Mouse (Mus musculus): Measurements from ENCODE around the gene Hyal3. TPM values are rescaled to one million over a fixed set of nuclear protein-coding genes. Genes with fewer than 3 reads are reported as not detected.

Gene Hyal3
- total and polyA plus RNA-seq, 3 experiments, result 2.3 to 6.8 TPM; not detected in 1

DNA sequence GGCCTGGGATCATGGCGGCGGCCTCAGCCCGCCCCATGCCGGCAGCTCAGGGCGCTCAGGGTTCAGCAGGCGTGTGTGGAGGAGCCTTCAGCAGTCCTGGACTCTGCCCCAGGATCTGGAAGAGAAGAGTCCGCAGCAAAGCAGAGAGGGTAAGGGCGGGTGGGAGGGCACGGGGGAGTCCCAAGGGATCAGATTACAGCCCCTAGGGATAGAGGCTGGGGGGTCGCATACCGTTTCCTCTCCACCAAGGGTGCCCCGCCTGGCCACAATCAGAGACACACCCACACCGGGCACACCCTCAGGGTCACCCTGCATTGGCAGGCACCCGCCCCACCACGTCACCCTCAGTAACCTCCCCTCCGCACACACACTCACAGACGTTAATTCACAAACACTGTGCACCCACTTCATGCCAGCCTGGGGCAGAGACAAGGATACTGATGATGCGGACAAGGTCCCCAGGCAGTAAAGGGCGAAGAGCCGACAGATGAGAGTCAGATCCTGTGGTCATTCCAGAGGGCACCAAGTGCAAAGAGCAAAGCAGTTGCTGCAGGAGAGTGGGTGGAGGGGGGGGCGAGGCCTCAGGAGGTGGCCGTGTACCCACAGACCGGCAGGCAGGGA lies 24.5 kb downstream of the Hyal3 start:
- peaks cover 0 to 10% of the 10 kb centered on the region in 2 experiments; a peak in 2 of 4 replicates for H3K36me3 ChIP-seq (ENCODE audit: control insufficient read depth in 1 of 2, insufficient read depth in 2 of 2, low read length in 2 of 2)
- no peaks in the 10 kb centered on the region; the same call in 1 of the 2 replicates for H3K79me2 ChIP-seq (ENCODE audit: control insufficient read depth, insufficient read depth, low read length, poor library complexity)
- DNase-seq (ENCODE audit: low read depth, low spot score), result no peak
- H3K9ac ChIP-seq (ENCODE audit: control insufficient read depth, low read depth, low read length, poor library complexity, severe bottlenecking), result no peak overlapping the region
- no peak overlapping the region for H3K27ac ChIP-seq (ENCODE audit: control insufficient read depth, low read depth, low read length)
- H3K4me3 ChIP-seq (ENCODE audit: control insufficient read depth in 1 of 2, insufficient read depth in 1 of 2, low read depth in 2 of 2, low read length in 2 of 2), result no peak overlapping the region
- H3K9me3 ChIP-seq (replicated peaks; ENCODE audit: insufficient read depth, low read length), result no peaks in the 10 kb centered on the region
- TF ChIP-seq ZKSCAN1 (IDR thresholded peaks at IDR 0.05; ENCODE audit: low read depth, low read length) (no peak), NELFE (IDR thresholded peaks at IDR 0.05; ENCODE audit: low read depth, low read length) (no peak), MXI1 (IDR thresholded peaks at IDR 0.05; ENCODE audit: low read depth, low read length) (no peak), USF1 (IDR thresholded peaks at IDR 0.05; ENCODE audit: low read depth, low read length) (no peak), EP300 (IDR thresholded peaks at IDR 0.05; ENCODE audit: low read depth in 1 of 2, low read length in 2 of 2) (no peak), SMC3 (IDR thresholded peaks at IDR 0.05; ENCODE audit: low read depth, low read length) (no peak), E2F4 (IDR thresholded peaks at IDR 0.05; ENCODE audit: borderline replicate concordance, low read depth, low read length) (no peak), MAFK (IDR thresholded peaks at IDR 0.05; ENCODE audit: borderline replicate concordance, low read depth, low read length) (no peak), CHD2 (IDR thresholded peaks at IDR 0.05; ENCODE audit: low read length) (no peak), UBTF (IDR thresholded peaks at IDR 0.05; ENCODE audit: borderline replicate concordance, insufficient read depth, low read depth, low read length) (no peak)
- H3K27me3 ChIP-seq (ENCODE audit: control insufficient read depth in 1 of 2, insufficient read depth in 2 of 2, low read length in 2 of 2), result no peaks in the 10 kb centered on the region
- H3K4me1 ChIP-seq (ENCODE audit: control insufficient read depth in 1 of 2, insufficient read depth in 2 of 2, low read length in 2 of 2), result peaks cover 0 to 23% of the 10 kb centered on the region in 2 experiments; a peak in 3 of 4 replicates

DNA sequence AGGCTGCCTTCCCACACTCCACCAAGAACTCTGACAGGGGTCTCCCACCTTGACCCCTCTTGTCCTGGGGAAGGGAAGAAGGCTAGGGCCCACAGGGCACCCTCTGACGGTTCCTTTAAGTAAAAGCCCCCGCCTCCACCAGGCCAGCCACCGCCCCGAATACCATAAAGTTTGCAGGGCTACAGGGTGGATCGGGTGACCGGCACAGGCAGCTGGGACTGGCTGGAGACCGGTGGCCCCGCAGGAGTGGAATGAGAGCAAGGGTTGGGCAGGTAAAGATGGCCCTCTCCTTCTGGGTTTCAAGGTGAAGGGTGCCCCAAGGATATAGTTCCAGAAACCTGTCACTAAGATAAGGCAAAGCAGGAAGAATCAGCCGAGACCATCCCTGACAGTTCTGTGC lies 26.0 kb downstream of the Hyal3 start:
- H3K4me1 ChIP-seq (ENCODE audit: control insufficient read depth in 1 of 2, insufficient read depth in 2 of 2, low read length in 2 of 2), result peaks cover 0 to 27% of the 10 kb centered on the region in 2 experiments; a peak in 3 of 4 replicates

DNA sequence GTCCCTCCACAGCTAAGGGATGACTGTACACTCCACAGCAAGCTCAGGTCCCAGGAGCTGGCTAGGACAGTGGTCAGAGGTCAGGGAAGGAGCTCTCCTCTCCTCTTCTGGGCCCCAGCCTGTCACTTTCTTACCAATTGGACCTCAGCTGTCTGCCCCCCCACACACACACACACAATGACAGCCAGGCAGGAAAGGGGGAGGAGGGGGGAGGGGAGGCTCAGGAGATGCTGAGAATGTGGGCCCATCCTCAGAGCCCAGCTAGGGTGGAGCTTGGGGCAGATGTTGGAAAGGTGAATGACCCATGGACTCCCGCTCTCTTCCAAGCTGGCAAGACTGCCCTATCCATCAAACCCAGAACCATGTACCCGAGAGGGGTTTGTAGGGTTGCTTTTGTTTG lies 26.4 kb downstream of the Hyal3 start:
- Histone ChIP-seq H3K27me3 (ENCODE audit: control insufficient read depth in 1 of 2, insufficient read depth in 2 of 2, low read length in 2 of 2) (no peaks in the 10 kb centered on the region), H3K79me2 (ENCODE audit: control insufficient read depth, insufficient read depth, low read length, poor library complexity) (no peaks in the 10 kb centered on the region; the same call in 1 of the 2 replicates), H3K4me3 (ENCODE audit: control insufficient read depth in 1 of 2, insufficient read depth in 1 of 2, low read depth in 2 of 2, low read length in 2 of 2) (no peak overlapping the region), H3K4me1 (ENCODE audit: control insufficient read depth in 1 of 2, insufficient read depth in 2 of 2, low read length in 2 of 2) (peaks cover 2 to 29% of the 10 kb centered on the region in 2 experiments; a peak in 3 of 4 replicates), H3K9ac (ENCODE audit: control insufficient read depth, low read depth, low read length, poor library complexity, severe bottlenecking) (no peak overlapping the region), H3K9me3 (replicated peaks; ENCODE audit: insufficient read depth, low read length) (no peaks in the 10 kb centered on the region), H3K27ac (ENCODE audit: control insufficient read depth, low read depth, low read length) (no peak overlapping the region), H3K36me3 (ENCODE audit: control insufficient read depth in 1 of 2, insufficient read depth in 2 of 2, low read length in 2 of 2) (peaks cover 0 to 14% of the 10 kb centered on the region in 2 experiments; a peak in 2 of 4 replicates)
- no peak for DNase-seq (ENCODE audit: low read depth, low spot score)
- no peak for TF ChIP-seq ETS1 (IDR thresholded peaks at IDR 0.05; ENCODE audit: low read depth, low read length)
- TF ChIP-seq POLR2AphosphoS5 (IDR thresholded peaks at IDR 0.05; ENCODE audit: borderline replicate concordance, low read depth, low read length), result no peak
- no peak for TF ChIP-seq EP300 (IDR thresholded peaks at IDR 0.05; ENCODE audit: low read depth in 1 of 2, low read length in 2 of 2)
- TF ChIP-seq NRF1 (IDR thresholded peaks at IDR 0.05; ENCODE audit: insufficient read depth, low read depth, low read length, poor library complexity, severe bottlenecking), result no peak
- TF ChIP-seq ZMIZ1 (IDR thresholded peaks at IDR 0.05; ENCODE audit: low read depth, low read length), result no peak
- no peak for TF ChIP-seq CHD1 (IDR thresholded peaks at IDR 0.05; ENCODE audit: low read depth, low read length)
- no peak for TF ChIP-seq TAL1 (IDR thresholded peaks at IDR 0.05; ENCODE audit: low read length)
- no peak for TF ChIP-seq MXI1 (IDR thresholded peaks at IDR 0.05; ENCODE audit: low read depth, low read length)

More for the DNA sequence above, 26.0 kb downstream of the Hyal3 start:
- H3K79me2 ChIP-seq (ENCODE audit: control insufficient read depth, insufficient read depth, low read length, poor library complexity), result no peaks in the 10 kb centered on the region; the same call in 1 of the 2 replicates
- no peaks in the 10 kb centered on the region for H3K27me3 ChIP-seq (ENCODE audit: control insufficient read depth in 1 of 2, insufficient read depth in 2 of 2, low read length in 2 of 2)
- peaks cover 0 to 10% of the 10 kb centered on the region in 2 experiments; a peak in 2 of 4 replicates for H3K36me3 ChIP-seq (ENCODE audit: control insufficient read depth in 1 of 2, insufficient read depth in 2 of 2, low read length in 2 of 2)
- H3K4me3 ChIP-seq (ENCODE audit: control insufficient read depth in 1 of 2, insufficient read depth in 1 of 2, low read depth in 2 of 2, low read length in 2 of 2), result no peak overlapping the region
- H3K27ac ChIP-seq (ENCODE audit: control insufficient read depth, low read depth, low read length), result no peak overlapping the region
- DNase-seq (ENCODE audit: low read depth, low spot score), result no peak
- no peak overlapping the region for H3K9ac ChIP-seq (ENCODE audit: control insufficient read depth, low read depth, low read length, poor library complexity, severe bottlenecking)
- TF ChIP-seq BHLHE40 (IDR thresholded peaks at IDR 0.05; ENCODE audit: borderline replicate concordance, low read depth, low read length) (no peak), TAL1 (IDR thresholded peaks at IDR 0.05; ENCODE audit: low read length) (no peak), RAD21 (IDR thresholded peaks at IDR 0.05; ENCODE audit: low read depth, low read length) (no peak), MYB (IDR thresholded peaks at IDR 0.05; ENCODE audit: low read depth, low read length) (no peak), POLR2A (IDR thresholded peaks at IDR 0.05; ENCODE audit: control insufficient read depth in 1 of 2, insufficient read depth in 1 of 2, low read depth in 1 of 2, low read length in 2 of 2, poor library complexity in 1 of 2) (no peak), HCFC1 (IDR thresholded peaks at IDR 0.05; ENCODE audit: low read depth, low read length) (no peak), ZKSCAN1 (IDR thresholded peaks at IDR 0.05; ENCODE audit: low read depth, low read length) (no peak)
- no peaks in the 10 kb centered on the region for H3K9me3 ChIP-seq (replicated peaks; ENCODE audit: insufficient read depth, low read length)
